Mouse (Mus musculus): Measurements from ENCODE around the gene Rbm6. TPM values are rescaled to one million over a fixed set of nuclear protein-coding genes. Genes with fewer than 3 reads are reported as not detected.

Gene Rbm6
- polyA plus RNA-seq, 1 experiment from 2014 or later = 140 TPM

DNA sequence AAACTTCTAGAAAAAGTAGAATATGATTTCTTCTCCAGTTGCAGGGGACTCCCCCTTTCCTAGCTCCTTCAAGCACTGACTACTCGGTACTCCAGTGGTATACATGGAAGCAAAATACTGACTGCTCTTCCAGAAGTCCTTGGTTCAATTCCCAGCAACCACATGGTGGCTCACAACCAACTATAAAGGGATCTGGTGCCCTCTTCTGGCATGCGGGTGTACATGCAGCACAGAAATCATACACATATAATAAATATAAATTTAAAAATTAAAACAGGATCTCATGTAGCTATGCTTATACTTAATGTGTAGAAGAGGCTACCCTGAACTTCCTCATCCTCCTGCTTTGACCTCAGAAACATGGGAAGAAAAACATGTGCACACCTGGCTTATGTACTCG, 126.4 kb downstream of the Rbm6 start:
- Histone ChIP-seq H3K27me3 (replicated peaks; ENCODE audit: control insufficient read depth, insufficient read depth, low read length) (no peaks in the 10 kb centered on the region), H3K9me3 (ENCODE audit: control insufficient read depth, low read length) (peaks cover 3% of the 10 kb centered on the region; the same call in 1 of the 2 replicates), H3K9ac (replicated peaks; ENCODE audit: low read depth, low read length) (no peak overlapping the region), H3K4me1 (replicated peaks; ENCODE audit: control insufficient read depth, insufficient read depth, low read length) (no peaks in the 10 kb centered on the region), H3K36me3 (ENCODE audit: control insufficient read depth, insufficient read depth) (peaks cover 95% of the 10 kb centered on the region), H3K4me3 (replicated peaks; ENCODE audit: low read length) (no peak overlapping the region), H3K4me2 (ENCODE audit: low read length) (no peak overlapping the region), H3K27ac (ENCODE audit: low read length) (no peak overlapping the region)
- ATAC-seq = no peak
- WGBS = 95% methylated on average over 3 of the region's 3 CpGs

DNA sequence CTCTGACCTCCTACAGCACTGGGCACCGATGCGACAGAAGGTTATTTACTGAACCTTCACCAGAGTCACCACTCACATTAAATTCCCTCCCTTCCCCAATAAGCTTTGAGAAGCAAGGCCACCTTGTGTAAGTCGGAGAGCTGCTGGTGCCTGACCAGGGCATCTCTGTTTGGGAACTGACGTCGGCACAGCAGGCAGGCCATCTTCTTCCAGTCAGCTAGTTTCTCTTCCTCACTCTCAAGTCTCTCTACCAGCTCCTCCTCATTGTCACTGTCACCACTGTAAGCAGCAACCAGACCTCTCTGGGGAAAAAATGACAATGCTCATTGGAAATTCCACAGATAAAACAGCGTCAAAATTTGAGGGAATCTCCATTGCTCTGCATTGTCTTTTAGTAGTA, 129.0 kb downstream of the Rbm6 start:
- WGBS = 92% methylated on average over 6 of the region's 6 CpGs

DNA sequence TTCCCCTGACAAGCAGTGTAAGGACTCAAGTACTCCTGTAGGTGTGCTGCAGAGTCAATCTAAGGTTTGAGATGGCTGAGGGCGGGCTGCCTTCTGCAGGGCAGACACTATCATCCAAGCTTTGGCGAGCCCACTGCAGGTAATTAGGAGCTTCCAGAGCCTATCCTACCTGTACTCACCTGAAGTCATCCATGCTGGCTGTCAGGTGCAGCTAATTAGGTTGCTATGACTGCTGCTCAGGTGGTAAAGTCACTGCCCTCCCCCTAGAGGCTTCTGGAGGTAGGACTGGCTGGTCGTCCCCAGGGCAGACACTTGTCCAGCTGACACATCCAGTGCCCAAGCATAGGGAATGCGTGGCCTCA, 134.2 kb downstream of the Rbm6 start:
- Histone ChIP-seq H3K9me3 (ENCODE audit: control insufficient read depth, low read length) (no peaks in the 10 kb centered on the region), H3K27me3 (replicated peaks; ENCODE audit: control insufficient read depth, insufficient read depth, low read length) (no peaks in the 10 kb centered on the region), H3K4me2 (ENCODE audit: low read length) (no peak overlapping the region), H3K9ac (replicated peaks; ENCODE audit: low read depth, low read length) (no peak overlapping the region), H3K27ac (ENCODE audit: low read length) (peak overlapping the region; percentile 33), H3K4me1 (replicated peaks; ENCODE audit: control insufficient read depth, insufficient read depth, low read length) (peaks cover 28% of the 10 kb centered on the region), H3K36me3 (ENCODE audit: control insufficient read depth, insufficient read depth) (peaks cover 44% of the 10 kb centered on the region), H3K4me3 (replicated peaks; ENCODE audit: low read length) (no peak overlapping the region)
- 51% methylated on average over 4 of the region's 4 CpGs for WGBS
- peak; percentile 8; the same call in 1 of the 2 replicates for ATAC-seq

More for the DNA sequence above, 129.0 kb downstream of the Rbm6 start:
- Histone ChIP-seq H3K27me3 (replicated peaks; ENCODE audit: control insufficient read depth, insufficient read depth, low read length) (no peaks in the 10 kb centered on the region), H3K36me3 (ENCODE audit: control insufficient read depth, insufficient read depth) (peaks cover 85% of the 10 kb centered on the region), H3K9me3 (ENCODE audit: control insufficient read depth, low read length) (peaks cover 3% of the 10 kb centered on the region; the same call in 1 of the 2 replicates), H3K9ac (replicated peaks; ENCODE audit: low read depth, low read length) (no peak overlapping the region), H3K4me1 (replicated peaks; ENCODE audit: control insufficient read depth, insufficient read depth, low read length) (no peaks in the 10 kb centered on the region), H3K4me2 (ENCODE audit: low read length) (no peak overlapping the region), H3K27ac (ENCODE audit: low read length) (no peak overlapping the region), H3K4me3 (replicated peaks; ENCODE audit: low read length) (no peak overlapping the region)
- no peak for ATAC-seq

- H3K4me3 ChIP-seq (replicated peaks; ENCODE audit: low read length) = no peak overlapping the region
- 22% methylated on average over 7 of the region's 7 CpGs for WGBS
- no peak overlapping the region for H3K9ac ChIP-seq (replicated peaks; ENCODE audit: low read depth, low read length)
- H3K27ac ChIP-seq (ENCODE audit: low read length) = peak overlapping the region; percentile 33
- no peak overlapping the region for H3K4me2 ChIP-seq (ENCODE audit: low read length)
- ATAC-seq = peak; percentile 72
- H3K36me3 ChIP-seq (ENCODE audit: control insufficient read depth, insufficient read depth) = peaks cover 38% of the 10 kb centered on the region
- no peaks in the 10 kb centered on the region for H3K9me3 ChIP-seq (ENCODE audit: control insufficient read depth, low read length)
- H3K4me1 ChIP-seq (replicated peaks; ENCODE audit: control insufficient read depth, insufficient read depth, low read length) = peaks cover 28% of the 10 kb centered on the region
- no peaks in the 10 kb centered on the region for H3K27me3 ChIP-seq (replicated peaks; ENCODE audit: control insufficient read depth, insufficient read depth, low read length)
Observed at GRCm38 (mm10) chr9:107738020-107738840, 134.8 kb downstream of the Rbm6 start.

DNA sequence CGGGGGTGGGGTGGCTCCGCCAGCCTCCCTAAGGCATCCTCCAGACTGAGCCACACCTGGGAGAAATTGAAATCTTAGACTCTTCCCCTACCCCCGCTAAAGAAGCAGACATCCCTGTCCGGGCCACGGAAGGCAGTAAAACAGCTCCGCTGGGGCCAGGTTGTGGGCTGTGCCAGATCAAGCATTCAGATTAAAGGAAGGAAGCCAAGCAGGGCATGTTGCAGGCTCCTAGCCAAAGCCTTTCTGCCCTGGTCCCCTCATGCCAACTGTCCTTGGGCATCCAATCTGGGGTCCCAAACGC, 136.9 kb downstream of the Rbm6 start:
- H3K4me2 ChIP-seq (ENCODE audit: low read length) = peak overlapping the region; percentile 34
- peak overlapping the region; percentile 33; the same call in 1 of the 2 replicates for H3K27ac ChIP-seq (ENCODE audit: low read length)
- WGBS = 4% methylated on average over 7 of the region's 7 CpGs
- peaks cover 28% of the 10 kb centered on the region for H3K4me1 ChIP-seq (replicated peaks; ENCODE audit: control insufficient read depth, insufficient read depth, low read length)
- peaks cover 18% of the 10 kb centered on the region for H3K36me3 ChIP-seq (ENCODE audit: control insufficient read depth, insufficient read depth)
- H3K27me3 ChIP-seq (replicated peaks; ENCODE audit: control insufficient read depth, insufficient read depth, low read length) = no peaks in the 10 kb centered on the region
- no peaks in the 10 kb centered on the region for H3K9me3 ChIP-seq (ENCODE audit: control insufficient read depth, low read length)
- no peak for ATAC-seq
- H3K9ac ChIP-seq (replicated peaks; ENCODE audit: low read depth, low read length) = peak overlapping the region; percentile 6
- 0 out of 2 replicates have a peak overlapping the region, but pooled peaks have one; percentile 5 for H3K4me3 ChIP-seq (replicated peaks; ENCODE audit: low read length)

DNA sequence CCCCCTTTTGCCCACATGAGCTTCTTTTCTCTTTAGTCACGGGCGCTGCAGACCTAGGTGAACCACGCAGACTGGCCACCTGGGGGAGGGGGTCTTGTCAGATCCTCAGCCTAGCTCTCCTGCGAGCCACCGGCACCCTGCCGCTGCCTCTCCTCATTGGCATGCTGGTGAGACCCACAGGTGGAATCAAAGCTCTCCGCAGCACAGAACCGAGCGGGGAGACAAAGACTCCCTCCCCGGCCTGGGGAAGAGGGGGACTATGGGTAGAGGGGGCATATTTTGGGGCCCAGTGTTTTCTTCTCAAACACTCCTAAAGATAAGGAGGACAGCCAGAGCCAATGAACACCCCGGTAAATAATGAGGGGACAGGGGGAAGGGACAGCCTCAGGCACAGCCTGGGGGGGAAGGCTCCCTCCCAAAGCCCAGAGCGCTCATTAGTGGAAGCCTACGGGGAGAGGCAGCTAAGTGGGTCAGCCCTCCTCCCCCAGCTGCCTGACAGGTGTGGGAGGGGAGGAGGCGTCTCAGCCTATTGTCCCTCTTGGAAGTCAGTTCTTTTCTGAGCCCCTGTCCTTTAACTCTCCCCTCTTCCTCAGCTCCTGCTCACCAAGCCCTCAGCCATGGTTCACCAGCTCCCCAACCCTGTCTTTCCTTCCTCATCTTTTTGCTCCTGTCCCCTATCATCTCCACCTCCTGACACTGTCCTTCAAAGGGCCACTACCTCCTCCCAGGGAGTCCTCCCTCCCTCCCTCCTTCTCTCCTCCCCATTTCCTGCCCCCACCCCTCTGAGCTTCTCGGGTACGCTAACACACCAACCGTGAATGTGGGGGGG, 137.5 kb downstream of the Rbm6 start:
- Histone ChIP-seq H3K4me3 (replicated peaks; ENCODE audit: low read length) (0 out of 2 replicates have a peak overlapping the region, but pooled peaks have one; percentile 5), H3K36me3 (ENCODE audit: control insufficient read depth, insufficient read depth) (peaks cover 13% of the 10 kb centered on the region), H3K9ac (replicated peaks; ENCODE audit: low read depth, low read length) (peak overlapping the region; percentile 6), H3K27ac (ENCODE audit: low read length) (no peak overlapping the region), H3K4me1 (replicated peaks; ENCODE audit: control insufficient read depth, insufficient read depth, low read length) (peaks cover 29% of the 10 kb centered on the region), H3K9me3 (ENCODE audit: control insufficient read depth, low read length) (no peaks in the 10 kb centered on the region), H3K4me2 (ENCODE audit: low read length) (peak overlapping the region; percentile 34), H3K27me3 (replicated peaks; ENCODE audit: control insufficient read depth, insufficient read depth, low read length) (no peaks in the 10 kb centered on the region)
- no peak; the same call in 1 of the 2 replicates for ATAC-seq
- 1% methylated on average over 16 of the region's 17 CpGs for WGBS

- no peaks in the 10 kb centered on the region for H3K9me3 ChIP-seq (ENCODE audit: control insufficient read depth, low read length)
- peaks cover 37% of the 10 kb centered on the region for H3K4me1 ChIP-seq (replicated peaks; ENCODE audit: control insufficient read depth, insufficient read depth, low read length)
- H3K9ac ChIP-seq (replicated peaks; ENCODE audit: low read depth, low read length) = no peak overlapping the region
- H3K36me3 ChIP-seq (ENCODE audit: control insufficient read depth, insufficient read depth) = peaks cover 10% of the 10 kb centered on the region
- ATAC-seq = peak; percentile 27; the same call in 1 of the 2 replicates
- H3K27me3 ChIP-seq (replicated peaks; ENCODE audit: control insufficient read depth, insufficient read depth, low read length) = no peaks in the 10 kb centered on the region
- H3K4me3 ChIP-seq (replicated peaks; ENCODE audit: low read length) = no peak overlapping the region
- no peak overlapping the region for H3K4me2 ChIP-seq (ENCODE audit: low read length)
- peak overlapping the region; percentile 17 for H3K27ac ChIP-seq (ENCODE audit: low read length)
- 13% methylated on average over 7 of the region's 7 CpGs for WGBS
Observed at GRCm38 (mm10) chr9:107734567-107734971, 138.5 kb downstream of the Rbm6 start.

GRCm38 (mm10) chr9:107729709-107730108, 143.3 kb downstream of the Rbm6 start:
- Histone ChIP-seq H3K9me3 (ENCODE audit: control insufficient read depth, low read length) (no peaks in the 10 kb centered on the region), H3K4me1 (replicated peaks; ENCODE audit: control insufficient read depth, insufficient read depth, low read length) (peaks cover 33% of the 10 kb centered on the region), H3K36me3 (ENCODE audit: control insufficient read depth, insufficient read depth) (no peaks in the 10 kb centered on the region), H3K9ac (replicated peaks; ENCODE audit: low read depth, low read length) (no peak overlapping the region), H3K4me3 (replicated peaks; ENCODE audit: low read length) (no peak overlapping the region), H3K27me3 (replicated peaks; ENCODE audit: control insufficient read depth, insufficient read depth, low read length) (no peaks in the 10 kb centered on the region), H3K27ac (ENCODE audit: low read length) (peak overlapping the region; percentile 13; the same call in 1 of the 2 replicates), H3K4me2 (ENCODE audit: low read length) (no peak overlapping the region)
- ATAC-seq = peak; percentile 16
- 16% methylated on average over 3 of the region's 3 CpGs for WGBS
